Mouse (Mus musculus): ENCODE results near the gene Ugt2a3. TPM values are rescaled to one million over a fixed set of nuclear protein-coding genes. Genes with fewer than 3 reads are reported as not detected.
"Not testable (repeated sequence)": the region's sequence is repeated elsewhere in the genome, so short reads cannot be mapped to it uniquely, and the experiment has no call there.

Ugt2a3 gene
- polyA plus RNA-seq, 1 experiment from 2014 or later = not detected

GRCm38 (mm10) chr5:87340461-87340860 lies 3.5 kb upstream of the Ugt2a3 start:
- no peaks in the 10 kb centered on the region for H3K27me3 ChIP-seq (replicated peaks; ENCODE audit: control insufficient read depth, insufficient read depth, low read length)
- 95% methylated on average over 5 of the region's 5 CpGs for WGBS
- ATAC-seq = no peak
- H3K4me3 ChIP-seq (replicated peaks; ENCODE audit: low read length) = no peak overlapping the region
- no peaks in the 10 kb centered on the region for H3K9me3 ChIP-seq (ENCODE audit: control insufficient read depth, low read length)
- no peak overlapping the region for H3K27ac ChIP-seq (ENCODE audit: low read length)
- no peak overlapping the region for H3K4me2 ChIP-seq (ENCODE audit: low read length)
- no peak overlapping the region for H3K9ac ChIP-seq (replicated peaks; ENCODE audit: low read depth, low read length)
- H3K36me3 ChIP-seq (ENCODE audit: control insufficient read depth, insufficient read depth) = no peaks in the 10 kb centered on the region
- no peaks in the 10 kb centered on the region for H3K4me1 ChIP-seq (replicated peaks; ENCODE audit: control insufficient read depth, insufficient read depth, low read length)

GRCm38 (mm10) chr5:87335199-87335598 lies 1.8 kb downstream of the Ugt2a3 start:
- H3K9ac ChIP-seq (replicated peaks; ENCODE audit: low read depth, low read length) = no peak overlapping the region
- no peak overlapping the region for H3K4me2 ChIP-seq (ENCODE audit: low read length)
- ATAC-seq = no peak
- no peak overlapping the region for H3K4me3 ChIP-seq (replicated peaks; ENCODE audit: low read length)
- H3K36me3 ChIP-seq (ENCODE audit: control insufficient read depth, insufficient read depth) = no peaks in the 10 kb centered on the region
- H3K4me1 ChIP-seq (replicated peaks; ENCODE audit: control insufficient read depth, insufficient read depth, low read length) = no peaks in the 10 kb centered on the region
- H3K9me3 ChIP-seq (ENCODE audit: control insufficient read depth, low read length) = no peaks in the 10 kb centered on the region
- H3K27me3 ChIP-seq (replicated peaks; ENCODE audit: control insufficient read depth, insufficient read depth, low read length) = no peaks in the 10 kb centered on the region
- no peak overlapping the region for H3K27ac ChIP-seq (ENCODE audit: low read length)
- 68% methylated on average over 1 of the region's 1 CpGs for WGBS

GRCm38 (mm10) chr5:87333584-87333983 lies 3.4 kb downstream of the Ugt2a3 start:
- H3K4me1 ChIP-seq (replicated peaks; ENCODE audit: control insufficient read depth, insufficient read depth, low read length) = no peaks in the 10 kb centered on the region
- H3K36me3 ChIP-seq (ENCODE audit: control insufficient read depth, insufficient read depth) = no peaks in the 10 kb centered on the region
- no peak overlapping the region for H3K27ac ChIP-seq (ENCODE audit: low read length)
- WGBS = 65% methylated on average over 3 of the region's 3 CpGs
- H3K9me3 ChIP-seq (ENCODE audit: control insufficient read depth, low read length) = no peaks in the 10 kb centered on the region
- no peak overlapping the region for H3K4me3 ChIP-seq (replicated peaks; ENCODE audit: low read length)
- H3K9ac ChIP-seq (replicated peaks; ENCODE audit: low read depth, low read length) = no peak overlapping the region
- no peaks in the 10 kb centered on the region for H3K27me3 ChIP-seq (replicated peaks; ENCODE audit: control insufficient read depth, insufficient read depth, low read length)
- ATAC-seq = no peak
- H3K4me2 ChIP-seq (ENCODE audit: low read length) = no peak overlapping the region

- Histone ChIP-seq H3K4me2 (ENCODE audit: low read length) (no peak overlapping the region), H3K36me3 (ENCODE audit: control insufficient read depth, insufficient read depth) (no peaks in the 10 kb centered on the region), H3K9me3 (ENCODE audit: control insufficient read depth, low read length) (no peaks in the 10 kb centered on the region), H3K27me3 (replicated peaks; ENCODE audit: control insufficient read depth, insufficient read depth, low read length) (no peaks in the 10 kb centered on the region), H3K4me3 (replicated peaks; ENCODE audit: low read length) (no peak overlapping the region), H3K4me1 (replicated peaks; ENCODE audit: control insufficient read depth, insufficient read depth, low read length) (no peaks in the 10 kb centered on the region), H3K9ac (replicated peaks; ENCODE audit: low read depth, low read length) (no peak overlapping the region), H3K27ac (ENCODE audit: low read length) (no peak overlapping the region)
- ATAC-seq = no peak
- WGBS = 93% methylated on average over 12 of the region's 12 CpGs
Observed at GRCm38 (mm10) chr5:87311392-87311791, 25.6 kb downstream of the Ugt2a3 start.

- H3K27ac ChIP-seq (ENCODE audit: low read length); H3K9me3 ChIP-seq (ENCODE audit: control insufficient read depth, low read length); ATAC-seq; H3K27me3 ChIP-seq (replicated peaks; ENCODE audit: control insufficient read depth, insufficient read depth, low read length); H3K4me3 ChIP-seq (replicated peaks; ENCODE audit: low read length); H3K36me3 ChIP-seq (ENCODE audit: control insufficient read depth, insufficient read depth); H3K4me1 ChIP-seq (replicated peaks; ENCODE audit: control insufficient read depth, insufficient read depth, low read length); H3K4me2 ChIP-seq (ENCODE audit: low read length); H3K9ac ChIP-seq (replicated peaks; ENCODE audit: low read depth, low read length): not testable (repeated sequence)
- WGBS = 90% methylated on average over 4 of the region's 4 CpGs
Observed at GRCm38 (mm10) chr5:87286180-87286579, 50.8 kb downstream of the Ugt2a3 start.

- H3K4me1 ChIP-seq (replicated peaks; ENCODE audit: control insufficient read depth, insufficient read depth, low read length); H3K27ac ChIP-seq (ENCODE audit: low read length); H3K9me3 ChIP-seq (ENCODE audit: control insufficient read depth, low read length); H3K27me3 ChIP-seq (replicated peaks; ENCODE audit: control insufficient read depth, insufficient read depth, low read length); H3K4me2 ChIP-seq (ENCODE audit: low read length); H3K36me3 ChIP-seq (ENCODE audit: control insufficient read depth, insufficient read depth); ATAC-seq; H3K4me3 ChIP-seq (replicated peaks; ENCODE audit: low read length); H3K9ac ChIP-seq (replicated peaks; ENCODE audit: low read depth, low read length): not testable (repeated sequence)
- WGBS = 92% methylated on average over 4 of the region's 4 CpGs
Observed at GRCm38 (mm10) chr5:87275986-87276385, 61.0 kb downstream of the Ugt2a3 start.

GRCm38 (mm10) chr5:87275581-87275980 lies 61.4 kb downstream of the Ugt2a3 start:
- Histone ChIP-seq H3K4me2 (ENCODE audit: low read length) (no peak overlapping the region), H3K9me3 (ENCODE audit: control insufficient read depth, low read length) (no peaks in the 10 kb centered on the region), H3K36me3 (ENCODE audit: control insufficient read depth, insufficient read depth) (no peaks in the 10 kb centered on the region), H3K27me3 (replicated peaks; ENCODE audit: control insufficient read depth, insufficient read depth, low read length) (no peaks in the 10 kb centered on the region), H3K27ac (ENCODE audit: low read length) (no peak overlapping the region), H3K4me3 (replicated peaks; ENCODE audit: low read length) (no peak overlapping the region), H3K4me1 (replicated peaks; ENCODE audit: control insufficient read depth, insufficient read depth, low read length) (no peaks in the 10 kb centered on the region), H3K9ac (replicated peaks; ENCODE audit: low read depth, low read length) (no peak overlapping the region)
- WGBS = 89% methylated on average over 6 of the region's 6 CpGs
- ATAC-seq = no peak

Other genes with a start within 250 kb of the Ugt2a3 start
- not detected in 2 replicates for gene Ugt2b36, start 244.6 kb downstream of the Ugt2a3 start, polyA plus RNA-seq (2015; fragmentation: Nextera tagmentation; extraction: Ambion mirVana)
- gene Ugt2b5, start 196.9 kb downstream of the Ugt2a3 start, polyA plus RNA-seq (2015; fragmentation: Nextera tagmentation; extraction: Ambion mirVana) = not detected in 2 replicates
- gene Ugt2b37, start 82.4 kb downstream of the Ugt2a3 start, polyA plus RNA-seq (2015; fragmentation: Nextera tagmentation; extraction: Ambion mirVana) = not detected in 2 replicates
- gene Ugt2b38, start 87.0 kb upstream of the Ugt2a3 start, polyA plus RNA-seq (2015; fragmentation: Nextera tagmentation; extraction: Ambion mirVana) = not detected in 2 replicates
- gene Ugt2a2, start 145.1 kb upstream of the Ugt2a3 start, polyA plus RNA-seq (2015; fragmentation: Nextera tagmentation; extraction: Ambion mirVana) = 0.30 and 0.52 TPM in 2 replicates
- not detected in 2 replicates for gene Gm43638, start 149.6 kb upstream of the Ugt2a3 start, polyA plus RNA-seq (2015; fragmentation: Nextera tagmentation; extraction: Ambion mirVana)
- gene Ugt2a1, start 153.7 kb upstream of the Ugt2a3 start, polyA plus RNA-seq (2015; fragmentation: Nextera tagmentation; extraction: Ambion mirVana) = 0.80 TPM in 1 of 2 replicates, not detected in the other
- gene Sult1b1, start 201.0 kb upstream of the Ugt2a3 start, polyA plus RNA-seq (2015; fragmentation: Nextera tagmentation; extraction: Ambion mirVana) = not detected in 2 replicates
- gene Sult1d1, start 231.8 kb upstream of the Ugt2a3 start, polyA plus RNA-seq (2015; fragmentation: Nextera tagmentation; extraction: Ambion mirVana) = 0.50 TPM in 1 of 2 replicates, not detected in the other